Comparison of ENCODE assay signal across 3 mouse cellular contexts in the genomic region with DNA sequence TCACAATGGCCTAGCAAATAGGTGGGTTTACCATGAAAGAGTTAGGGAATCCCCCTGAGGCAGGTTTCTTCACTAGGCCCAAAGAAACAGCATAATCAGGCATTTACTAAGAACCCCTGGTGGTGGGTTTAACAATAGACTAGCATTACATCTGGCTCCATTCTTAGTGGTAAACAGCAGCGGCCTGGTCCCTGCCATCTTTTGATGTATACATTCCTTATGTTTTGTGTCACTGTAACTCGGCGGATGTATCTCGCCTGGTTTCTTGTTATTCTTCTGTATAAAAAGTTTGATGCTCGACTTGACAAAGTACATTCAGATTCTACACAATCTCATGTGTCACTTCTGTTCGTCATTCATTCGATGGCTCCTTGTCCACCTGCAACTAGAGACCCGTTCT.
DNase-seq lines count a peak whose midpoint lies in the region.

No protein-coding gene starts in this region.

- DNase-seq in R1 (ENCODE audit: low read depth, low spot score) = peak; percentile 76
- DNase-seq in ZHBTc4 (ENCODE audit: low read depth, low spot score) = peak; percentile 59
- peak; percentile 13 for DNase-seq in heart, adult 11 months

Comparison
In these comparisons a context has a peak if more than half of its experiments do, and no peak if none do; other contexts are left out.
1. DNase-seq: peak in every context shown above with its lines; median percentile 76 in R1; 59 in ZHBTc4; 13 in heart, adult 11 months.